Mouse (Mus musculus) stomach, postnatal 0 days (tissue): ENCODE measurements around the gene Fam172a. TPM values are rescaled to one million over a fixed set of nuclear protein-coding genes. Genes with fewer than 3 reads are reported as not detected.
A peak's percentile ranks its signal among the peaks of the same experiment; 100 is the strongest.

ENCODE experiments used
- ATAC-seq: fragments of 200-750 bp; cut with Nextera tagmentation; 2 replicates; pipeline ENCODE4 v1.8.0; 2017; ENCODE audit not compliant: low FRiP score, low TSS enrichment
- DNase-seq: peaks from one replicate; pipeline ENCODE4 v3.0.0-alpha.2; 2016; ENCODE audit warnings: low spot score
- H3K27ac ChIP-seq: fragments of 300-500 bp; sonication (generic); replicated peaks from 2 replicates; pipeline ENCODE4 v1.5.1; 2014; ENCODE audit warnings: mild to moderate bottlenecking, control low read depth
- H3K27me3 ChIP-seq: fragments of 300-500 bp; sonication (generic); 2 replicates; pipeline ENCODE4 v1.6.1; 2014; ENCODE audit warnings: low read length; ENCODE audit not compliant: control insufficient read depth, insufficient read depth
- H3K36me3 ChIP-seq: fragments of 300-500 bp; sonication (generic); 2 replicates; pipeline ENCODE4 v1.6.1; 2014; ENCODE audit warnings: low read length, mixed read lengths; ENCODE audit not compliant: control insufficient read depth, insufficient read depth
- H3K4me1 ChIP-seq: fragments of 300-500 bp; sonication (generic); replicated peaks from 2 replicates; pipeline ENCODE4 v1.6.1; 2014; ENCODE audit warnings: antibody characterized with exemption; ENCODE audit not compliant: control insufficient read depth, insufficient read depth
- H3K4me2 ChIP-seq: fragments of 300-500 bp; sonication (generic); replicated peaks from 2 replicates; pipeline ENCODE4 v1.6.1; 2014; ENCODE audit warnings: low read depth, mild to moderate bottlenecking, control low read depth, moderate library complexity
- H3K4me3 ChIP-seq: fragments of 300-500 bp; sonication (generic); 2 replicates; pipeline ENCODE4 v1.5.1; 2014; ENCODE audit warnings: low read depth, low read length, control low read depth
- H3K9ac ChIP-seq: fragments of 300-500 bp; sonication (generic); 2 replicates; pipeline ENCODE4 v1.6.1; 2014; ENCODE audit warnings: mild to moderate bottlenecking, low read length, control low read depth, mixed read lengths
- H3K9me3 ChIP-seq: fragments of 300-500 bp; sonication (generic); 2 replicates; pipeline ENCODE4 v1.6.1; 2016; ENCODE audit warnings: low read length; ENCODE audit not compliant: control insufficient read depth
- CTCF ChIP-seq: IDR thresholded peaks from 2 replicates; pipeline ENCODE4 v1.5.1; 2016; ENCODE audit warnings: antibody characterized with exemption, low read depth, mild to moderate bottlenecking, moderate library complexity
- EP300 ChIP-seq: optimal IDR thresholded peaks from 2 replicates; pipeline ENCODE3; 2016; ENCODE audit warnings: antibody characterized with exemption
- WGBS: fragments of 180-500 bp; shearing (Covaris S2); extraction: QIAGEN DNeasy Blood & Tissue Kit; methylation state at CpG from one replicate; pipeline ENCODE4 v1.1.7; 2014; 5-methylcytosine and 5-hydroxymethylcytosine counted together
- polyA plus RNA-seq: library from polyadenylated mRNA; unstranded; fragments of >200 nt; fragmentation: Nextera tagmentation; extraction: Ambion mirVana; gene quantifications from 2 replicates; pipeline ENCODE4 v1.2.1, GENCODE M21; 2015

Fam172a gene
- polyA plus RNA-seq, 1 experiment from 2014 or later = 19.8 TPM

GRCm38 (mm10) chr13:78174891-78175290, 473.1 kb downstream of the Fam172a start:
- Histone ChIP-seq H3K9ac (no peak overlapping the region), H3K4me3 (no peak overlapping the region), H3K4me2 (no peak overlapping the region), H3K4me1 (no peaks in the 10 kb centered on the region), H3K27ac (no peak overlapping the region), H3K27me3 (no peaks in the 10 kb centered on the region; the same call in none of the 2 replicates), H3K36me3 (no peaks in the 10 kb centered on the region), H3K9me3 (no peaks in the 10 kb centered on the region)
- ATAC-seq (no peak), DNase-seq (no peak)
- WGBS = 44% methylated on average over 1 of the region's 1 CpGs
- TF ChIP-seq EP300 (no peak), CTCF (no peak)

DNA sequence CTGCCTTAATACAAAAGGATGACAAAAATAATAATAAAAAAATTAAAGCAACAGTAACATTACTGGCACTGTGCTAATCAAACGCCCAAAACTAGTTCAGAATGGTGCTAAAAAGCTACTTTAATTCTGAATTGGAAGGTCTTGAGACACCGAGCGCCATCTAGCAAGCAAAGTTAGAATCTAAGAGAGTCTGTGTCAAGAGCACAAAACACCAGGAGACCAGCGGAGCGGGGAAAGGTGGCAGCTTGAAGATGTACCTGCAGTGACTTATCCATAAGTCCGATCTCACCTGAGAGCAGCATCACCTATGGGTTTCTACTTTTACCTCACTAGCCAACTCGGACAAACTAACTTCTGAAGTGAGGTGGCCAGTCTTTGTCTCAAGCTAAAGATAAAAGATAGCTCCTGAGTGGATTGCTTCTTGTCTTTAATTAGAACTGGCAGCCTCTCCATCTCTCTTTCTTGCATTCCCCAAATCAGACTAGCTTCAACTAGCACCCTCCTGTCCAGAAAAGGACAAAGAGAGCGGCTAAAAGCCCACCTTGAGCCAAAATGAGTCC, 474.1 kb downstream of the Fam172a start:
- no peak for ATAC-seq
- Histone ChIP-seq H3K9ac (no peak overlapping the region), H3K27ac (no peak overlapping the region), H3K4me3 (no peak overlapping the region), H3K4me1 (no peaks in the 10 kb centered on the region), H3K36me3 (no peaks in the 10 kb centered on the region), H3K27me3 (no peaks in the 10 kb centered on the region; the same call in none of the 2 replicates), H3K4me2 (no peak overlapping the region), H3K9me3 (no peaks in the 10 kb centered on the region)
- TF ChIP-seq EP300 = no peak
- TF ChIP-seq CTCF = peak; percentile 69
- DNase-seq = no peak
- 13% methylated on average over 8 of the region's 8 CpGs for WGBS

DNA sequence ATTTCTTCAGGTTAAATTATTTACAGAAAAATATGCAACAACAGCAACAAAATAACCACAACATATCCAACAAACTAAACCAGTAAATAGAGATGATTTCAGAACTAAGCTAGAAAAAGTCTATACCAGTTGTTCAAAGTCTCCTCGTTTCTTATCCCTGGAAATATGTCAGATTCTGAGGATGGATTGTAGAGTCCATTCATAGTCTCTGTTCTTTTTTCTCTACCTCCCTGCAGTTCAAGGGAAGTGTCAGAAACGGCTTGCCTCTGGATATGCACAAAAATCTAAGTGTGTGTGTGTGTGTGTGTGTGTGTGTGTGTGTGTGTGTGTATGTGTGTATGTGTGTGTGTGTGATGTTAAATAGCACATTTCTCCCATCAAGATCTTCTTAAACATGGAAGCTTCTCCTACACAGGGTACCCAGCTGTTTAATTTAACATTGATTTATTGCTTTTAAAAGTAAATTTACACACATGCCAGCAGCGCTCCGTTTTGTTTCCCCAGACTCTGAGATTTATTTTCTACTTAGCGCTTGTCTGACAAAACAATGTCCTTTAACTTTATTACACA, 475.6 kb downstream of the Fam172a start:
- TF ChIP-seq CTCF (no peak), EP300 (no peak)

DNA sequence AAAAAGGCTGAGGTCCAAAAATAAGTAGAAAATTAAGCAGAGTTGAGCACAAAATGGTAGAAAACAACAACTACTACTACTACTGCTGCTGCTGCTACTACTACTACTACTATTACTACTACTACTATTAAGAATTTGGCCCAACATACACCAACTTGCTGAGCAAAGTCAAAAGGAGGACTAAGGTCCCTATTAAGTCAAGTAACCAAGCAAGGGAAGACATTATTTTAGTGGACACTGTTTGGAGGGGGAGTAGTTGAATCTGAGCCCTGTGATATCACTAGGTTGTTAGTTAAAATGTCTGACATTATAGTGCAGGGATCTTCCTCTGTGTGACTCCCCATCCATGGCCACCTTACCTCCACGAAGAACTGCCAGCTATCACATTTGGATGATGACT, 476.2 kb downstream of the Fam172a start:
- H3K36me3 ChIP-seq = no peaks in the 10 kb centered on the region
- H3K4me1 ChIP-seq = no peaks in the 10 kb centered on the region
- H3K4me2 ChIP-seq = no peak overlapping the region
- WGBS = 21% methylated on average over 1 of the region's 1 CpGs
- DNase-seq (no peak), ATAC-seq (no peak)
- no peaks in the 10 kb centered on the region for H3K9me3 ChIP-seq
- peaks cover 2% of the 10 kb centered on the region; the same call in 1 of the 2 replicates for H3K27me3 ChIP-seq
- TF ChIP-seq EP300 = no peak
- TF ChIP-seq CTCF = no peak
- no peak overlapping the region for H3K27ac ChIP-seq
- H3K9ac ChIP-seq = no peak overlapping the region
- H3K4me3 ChIP-seq = no peak overlapping the region

More for the DNA sequence above, 475.6 kb downstream of the Fam172a start:
- Histone ChIP-seq H3K9me3 (no peaks in the 10 kb centered on the region), H3K9ac (no peak overlapping the region), H3K4me2 (no peak overlapping the region), H3K36me3 (no peaks in the 10 kb centered on the region), H3K4me1 (no peaks in the 10 kb centered on the region), H3K4me3 (no peak overlapping the region), H3K27me3 (peaks cover 2% of the 10 kb centered on the region), H3K27ac (no peak overlapping the region)
- 20% methylated on average over 5 of the region's 5 CpGs for WGBS
- ATAC-seq = no peak
- no peak for DNase-seq

- Histone ChIP-seq H3K27ac (no peak overlapping the region), H3K9me3 (no peaks in the 10 kb centered on the region), H3K9ac (no peak overlapping the region), H3K4me2 (no peak overlapping the region), H3K27me3 (peaks cover 2% of the 10 kb centered on the region; the same call in 1 of the 2 replicates), H3K4me3 (peak overlapping the region; percentile 23; the same call in 1 of the 2 replicates), H3K4me1 (no peaks in the 10 kb centered on the region), H3K36me3 (no peaks in the 10 kb centered on the region)
- no peak for DNase-seq
- WGBS = 29% methylated on average over 5 of the region's 5 CpGs
- ATAC-seq = no peak
- no peak for TF ChIP-seq EP300
- TF ChIP-seq CTCF = no peak
These were observed 476.9 kb downstream of the Fam172a start for GRCm38 (mm10) chr13:78178771-78179170.

DNA sequence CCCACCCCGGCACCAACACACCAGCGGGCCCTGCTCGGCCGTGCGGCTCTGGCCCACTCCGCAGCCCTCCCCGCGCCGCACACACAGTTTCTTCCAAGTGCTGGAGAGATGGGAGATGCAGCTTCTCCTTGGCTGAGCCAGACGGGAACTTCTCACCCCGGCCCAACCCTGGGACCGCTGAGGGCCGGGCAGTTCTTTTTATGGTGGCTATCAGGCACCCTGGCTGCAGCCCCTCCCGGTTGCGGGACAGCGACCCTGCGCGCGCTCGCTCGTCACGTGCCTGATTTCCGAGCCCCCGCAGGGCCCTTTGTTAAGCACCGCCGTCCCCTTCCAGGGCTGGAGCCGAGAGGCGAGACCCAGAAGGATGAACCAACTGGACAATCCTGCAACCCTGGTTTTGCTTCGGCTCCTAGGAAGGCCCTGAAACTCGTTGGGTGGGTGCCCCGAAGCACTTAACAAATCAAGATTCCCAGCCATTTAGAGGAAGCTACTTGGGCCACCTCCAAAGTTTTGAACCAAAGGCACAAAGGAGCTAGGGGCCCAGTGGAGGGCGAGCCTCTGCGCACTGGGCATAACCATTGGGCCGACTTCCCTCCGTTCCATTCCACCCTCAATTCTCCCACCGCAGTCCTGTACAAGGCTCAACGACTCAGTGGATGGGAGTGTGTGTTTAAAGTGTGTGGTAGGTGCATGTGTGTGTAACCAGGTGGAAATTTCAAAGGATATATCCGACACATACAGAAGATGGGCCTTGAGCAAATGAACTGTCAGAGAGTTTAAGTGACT, 477.7 kb downstream of the Fam172a start:
- peak overlapping the region; percentile 35 for H3K4me2 ChIP-seq
- H3K27ac ChIP-seq = no peak overlapping the region
- no peaks in the 10 kb centered on the region for H3K9me3 ChIP-seq
- TF ChIP-seq CTCF = no peak
- TF ChIP-seq EP300 = no peak
- H3K27me3 ChIP-seq = 0 out of 2 replicates have a peak, but pooled peaks cover 2% of the 10 kb centered on the region
- no peaks in the 10 kb centered on the region for H3K36me3 ChIP-seq
- no peaks in the 10 kb centered on the region for H3K4me1 ChIP-seq
- ATAC-seq (peak; percentile 29; the same call in 1 of the 2 replicates), DNase-seq (no peak)
- no peak overlapping the region for H3K9ac ChIP-seq
- peak overlapping the region; percentile 23 for H3K4me3 ChIP-seq
- WGBS = 10% methylated on average over 38 of the region's 38 CpGs
